ENCODE assay signal across 14 mouse cellular contexts in genomic region chr13:28832855-28833699, GRCm38 (mm10).
DNase-seq lines count a peak whose midpoint lies in the region; ATAC-seq and TF ChIP-seq lines count a peak whose summit lies in the region.
"Had no signal": no experiment of that assay in that cellular context is flagged by ENCODE, and none has a peak within 500 bp of the region (broad histone marks: within the 10 kb centered on the region; RNA-seq: fewer than 3 reads in every experiment).

No protein-coding gene starts in this region.

- H3K9me3 ChIP-seq in heart, embryonic 15.5 days (replicated peaks): no peaks in the 10 kb centered on the region
- H3K9me3 ChIP-seq in embryonic facial prominence, embryonic 14.5 days (ENCODE audit: control insufficient read depth, low read length): no peaks in the 10 kb centered on the region
- H3K9me3 ChIP-seq: embryonic facial prominence, embryonic 15.5 days had no signal

- peaks cover 9% of the 10 kb centered on the region for H3K4me1 ChIP-seq in heart, embryonic 15.5 days (replicated peaks)
- H3K4me1 ChIP-seq in embryonic facial prominence, embryonic 14.5 days (ENCODE audit: control insufficient read depth, insufficient read depth, low read length): peaks cover 23% of the 10 kb centered on the region
- no peaks in the 10 kb centered on the region; the same call in 1 of the 2 replicates for H3K4me1 ChIP-seq in cerebellum, adult 2 months (ENCODE audit: control insufficient read depth, insufficient read depth, low read length)

- H3K4me3 ChIP-seq in heart, embryonic 15.5 days: no peak overlapping the region
- H3K4me3 ChIP-seq in embryonic facial prominence, embryonic 14.5 days (ENCODE audit: low read depth, low read length): no peak overlapping the region
- no peak overlapping the region for H3K4me3 ChIP-seq in cerebellum, adult 2 months (replicated peaks; ENCODE audit: insufficient read depth, low read depth, low read length)
- H3K4me3 ChIP-seq: embryonic facial prominence, embryonic 15.5 days had no signal

- TF ChIP-seq POLR2A in cerebellum, adult 2 months (IDR thresholded peaks at IDR 0.05; ENCODE audit: borderline replicate concordance, insufficient read depth, low read length): no peak

- H3K36me3 ChIP-seq in heart, embryonic 15.5 days: no peaks in the 10 kb centered on the region
- H3K36me3 ChIP-seq in embryonic facial prominence, embryonic 14.5 days (ENCODE audit: control insufficient read depth, insufficient read depth, low read length): no peaks in the 10 kb centered on the region
- H3K36me3 ChIP-seq: embryonic facial prominence, embryonic 15.5 days had no signal

- ATAC-seq in heart, embryonic 15.5 days (replicated peaks; ENCODE audit: insufficient number of reproducible peaks, insufficient read depth, low FRiP score, low read depth): no peak
- no peak for ATAC-seq in embryonic facial prominence, embryonic 14.5 days (ENCODE audit: low read depth)
- ATAC-seq in megakaryocyte-erythroid progenitor cell, adult 5-6 weeks (replicated peaks; ENCODE audit: low FRiP score, low TSS enrichment, poor library complexity, severe bottlenecking): peak; percentile 59
- no peak for ATAC-seq in cerebellum, adult (ENCODE audit: insufficient number of reproducible peaks, low FRiP score, low TSS enrichment)

- DNase-seq in heart, postnatal 4 days: no peak
- peak; percentile 20 for DNase-seq in CD4-positive helper T cell, adult 2 months (ENCODE audit: low read depth, low spot score)
- DNase-seq in embryonic facial prominence, embryonic 14.5 days (ENCODE audit: low spot score): no peak
- no peak for DNase-seq in cerebellum, adult 9-11 months
- DNase-seq in cerebellum, adult 2 months: no peak
- DNase-seq: adrenal gland, adult 8-10 months; gastrocnemius, postnatal 25 days; kidney, adult 11 months had no signal

- TF ChIP-seq CTCF in cerebellum, adult 2 months (IDR thresholded peaks at IDR 0.05; ENCODE audit: borderline replicate concordance, insufficient read depth, low read depth, low read length): no peak

- H3K9ac ChIP-seq in heart, embryonic 15.5 days: no peak overlapping the region
- no peak overlapping the region for H3K9ac ChIP-seq in embryonic facial prominence, embryonic 14.5 days (ENCODE audit: low read depth, low read length)
- H3K9ac ChIP-seq: embryonic facial prominence, embryonic 15.5 days had no signal

- no peak overlapping the region; the same call in 1 of the 2 replicates for H3K27ac ChIP-seq in heart, embryonic 15.5 days
- 0 out of 2 replicates have a peak overlapping the region, but pooled peaks have one; percentile 13 for H3K27ac ChIP-seq in embryonic facial prominence, embryonic 14.5 days (replicated peaks; ENCODE audit: low read depth, low read length)
- H3K27ac ChIP-seq in cerebellum, adult 2 months (ENCODE audit: insufficient read depth, low read length): no peak overlapping the region
- H3K27ac ChIP-seq: embryonic facial prominence, embryonic 15.5 days; macrophage; stomach, postnatal 0 days had no signal

- 37% methylated on average over 12 of the region's 12 CpGs for WGBS in heart, embryonic 15.5 days
- 45% methylated on average over 12 of the region's 12 CpGs for WGBS in embryonic facial prominence, embryonic 14.5 days
- WGBS in cerebellum, adult 2 months: 58% methylated on average over 12 of the region's 12 CpGs

- H3K4me2 ChIP-seq in heart, embryonic 15.5 days: peak overlapping the region; percentile 3; the same call in 1 of the 2 replicates
- no peak overlapping the region for H3K4me2 ChIP-seq in embryonic facial prominence, embryonic 14.5 days (ENCODE audit: low read depth, low read length)
- H3K4me2 ChIP-seq: embryonic facial prominence, embryonic 15.5 days had no signal

- no peaks in the 10 kb centered on the region for H3K27me3 ChIP-seq in heart, embryonic 15.5 days
- no peaks in the 10 kb centered on the region for H3K27me3 ChIP-seq in embryonic facial prominence, embryonic 14.5 days (replicated peaks; ENCODE audit: control insufficient read depth, insufficient read depth, low read length)
- H3K27me3 ChIP-seq in cerebellum, adult 2 months (ENCODE audit: control insufficient read depth, insufficient read depth, low read length): no peaks in the 10 kb centered on the region
- H3K27me3 ChIP-seq: embryonic facial prominence, embryonic 15.5 days had no signal
